Mouse (Mus musculus): ENCODE results near the gene Ripor2. TPM values are rescaled to one million over a fixed set of nuclear protein-coding genes. Genes with fewer than 3 reads are reported as not detected.

The Ripor2 gene
- 10 to 100 TPM; 65.7 to 68.9 TPM for total RNA-seq (2021)

DNA sequence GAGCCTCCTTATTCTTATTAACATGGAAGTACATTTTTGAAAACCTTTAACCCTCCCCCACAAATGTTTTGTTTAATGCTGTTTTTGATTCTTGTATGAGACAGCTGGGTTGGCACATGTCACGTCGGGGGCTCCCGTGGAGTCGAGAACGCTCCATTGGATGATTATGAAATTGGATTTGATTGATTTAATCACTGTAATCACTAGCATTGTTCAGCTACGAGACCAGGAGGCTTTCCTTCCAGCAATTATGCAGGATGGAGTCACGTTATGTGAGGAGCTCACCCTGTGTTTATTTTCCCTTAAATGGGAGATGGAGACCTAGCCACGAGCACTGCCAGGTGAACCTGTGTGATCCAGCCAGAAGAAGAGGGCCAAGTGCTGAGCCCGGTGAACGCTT is at the start of gene Ripor2:
Ripor2 (plus strand) TSS at position 357 of the 400 bp plus-strand sequence.
- DNase-seq (ENCODE audit: low spot score in 2 of 2): no peak
- intact Hi-C loops (cut with DNase I): no loop called here

DNA sequence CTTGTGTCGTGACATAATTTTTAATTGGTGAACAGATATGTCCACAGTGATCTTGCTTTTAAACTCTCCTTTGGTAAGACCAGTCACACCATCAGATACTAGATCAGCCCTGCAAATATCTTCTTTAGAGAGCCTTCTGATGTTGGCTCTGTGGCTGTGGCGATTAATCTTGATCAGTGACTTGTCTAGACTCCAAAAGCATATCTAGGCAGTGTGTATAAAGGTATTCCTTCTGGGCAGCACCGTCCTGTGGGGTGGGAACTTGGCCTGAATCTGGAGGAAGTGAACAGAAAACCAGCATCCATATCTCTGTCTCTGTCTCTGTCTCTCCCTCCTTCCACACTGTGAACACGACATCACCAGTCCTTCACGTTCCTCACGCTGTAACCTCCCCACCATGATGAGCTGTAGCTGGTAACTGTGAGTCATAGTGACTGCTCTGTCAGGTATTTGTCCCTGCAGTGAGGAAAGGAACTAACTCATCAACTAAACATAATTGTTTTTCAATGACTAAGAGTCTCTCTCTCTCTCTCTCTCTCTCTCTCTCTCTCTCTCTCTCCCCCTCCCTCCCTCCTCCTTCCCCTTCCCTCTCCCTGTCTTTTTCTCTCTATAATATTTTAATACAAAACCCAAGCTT is 45.3 kb upstream of the Ripor2 start:
- intact Hi-C loops (cut with DNase I): no loop called here
- no peak for DNase-seq (ENCODE audit: low spot score in 2 of 2)

- intact Hi-C loops (cut with DNase I): no loop called here
- DNase-seq (ENCODE audit: low spot score in 2 of 2): no peak
Observed at GRCm38 (mm10) chr13:24538012-24538411, 44.0 kb upstream of the Ripor2 start.

DNA sequence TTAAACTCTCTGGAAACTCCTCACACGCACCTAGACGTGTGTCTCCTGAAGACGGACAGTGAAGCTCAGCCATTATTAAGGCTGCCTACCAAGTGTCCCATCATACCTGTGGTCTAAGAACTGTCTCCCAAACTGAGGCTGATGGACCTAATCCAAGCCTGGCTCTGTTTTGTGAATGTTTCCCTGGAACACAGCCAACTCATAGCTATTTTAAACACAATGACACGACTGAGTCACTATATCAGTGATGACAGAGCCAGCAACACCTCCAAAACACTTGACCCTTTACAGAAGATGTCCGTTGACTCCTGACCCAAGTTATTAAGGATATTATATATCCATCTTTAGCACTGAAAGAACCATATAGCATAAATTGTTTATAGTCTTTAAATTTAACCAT is 43.0 kb upstream of the Ripor2 start:
- intact Hi-C loops (cut with DNase I): no loop called here

DNA sequence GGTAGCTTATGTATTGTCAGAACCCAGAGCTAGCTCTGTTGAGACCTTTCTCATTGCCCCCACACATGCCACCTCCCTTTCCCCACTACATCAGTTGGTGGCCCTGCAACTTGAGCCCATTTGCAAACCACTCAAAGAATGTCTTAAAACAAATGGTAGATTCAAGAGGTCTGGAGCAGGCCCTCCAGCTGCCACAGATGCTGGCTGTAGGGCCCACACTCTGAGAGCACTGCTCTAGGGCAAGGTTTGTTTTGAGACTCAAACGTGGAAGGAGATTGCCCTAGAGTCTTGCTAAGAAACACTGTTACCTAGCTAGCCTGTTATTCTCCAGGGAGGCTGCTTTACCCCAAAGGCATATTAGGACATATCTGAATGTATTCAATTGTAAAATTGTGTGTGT is 36.3 kb upstream of the Ripor2 start:
- intact Hi-C loops (cut with DNase I): no loop called here
- DNase-seq (ENCODE audit: low spot score in 2 of 2): no peak

More for the DNA sequence above, 43.0 kb upstream of the Ripor2 start:
- no peak for DNase-seq (ENCODE audit: low spot score in 2 of 2)

- DNase-seq (ENCODE audit: low spot score in 2 of 2): no peak
- intact Hi-C loops (cut with DNase I): no loop called here
Observed at GRCm38 (mm10) chr13:24546801-24547459, 35.1 kb upstream of the Ripor2 start.

DNA sequence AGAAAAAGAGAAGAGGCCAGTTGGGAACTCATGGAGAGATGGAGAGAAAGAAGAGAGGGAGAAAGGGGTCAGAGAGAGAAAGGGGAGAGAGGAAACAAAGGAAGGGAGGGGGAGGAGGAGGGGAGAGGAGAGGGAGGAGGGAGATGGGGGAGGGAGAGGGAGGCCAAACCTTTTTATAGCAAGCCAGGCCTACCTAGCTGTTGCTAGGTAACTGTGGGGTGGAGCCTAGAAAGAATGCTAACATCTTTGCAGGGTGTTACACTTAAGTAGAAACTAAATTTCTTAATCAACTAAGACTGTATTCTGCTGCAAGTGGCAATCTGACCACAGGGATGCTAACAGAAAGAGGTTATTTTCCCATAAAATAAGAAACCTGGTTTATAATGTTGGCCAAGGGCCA is 33.1 kb upstream of the Ripor2 start:
- intact Hi-C loops (cut with DNase I): no loop called here
- DNase-seq (ENCODE audit: low spot score in 2 of 2): peak in 1 of 2 experiments; percentile 15

- intact Hi-C loops (cut with DNase I): no loop called here
- no peak for DNase-seq (ENCODE audit: low spot score in 2 of 2)
Observed at GRCm38 (mm10) chr13:24551100-24551931, 30.7 kb upstream of the Ripor2 start.

DNA sequence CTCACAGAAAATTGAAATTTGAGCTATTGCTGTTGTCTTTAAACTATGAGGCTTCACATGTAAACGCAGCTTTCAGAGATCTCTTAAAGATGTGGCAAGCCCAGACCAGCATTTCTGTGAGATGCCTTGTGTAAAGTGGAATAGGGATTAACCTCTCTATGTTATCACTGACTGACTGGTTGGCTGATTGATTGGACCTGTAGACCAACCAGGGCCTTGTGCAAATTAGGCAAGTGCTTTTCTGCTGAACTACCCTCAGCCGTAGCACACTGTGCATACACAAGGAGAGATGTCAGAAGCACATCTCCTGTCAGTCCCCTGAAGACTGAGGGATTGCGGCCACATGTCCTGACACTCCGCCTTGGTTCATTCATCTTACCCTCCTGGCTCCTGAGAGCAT is 29.9 kb upstream of the Ripor2 start:
- no peak for DNase-seq (ENCODE audit: low spot score in 2 of 2)
- intact Hi-C loops (cut with DNase I): no loop called here

DNA sequence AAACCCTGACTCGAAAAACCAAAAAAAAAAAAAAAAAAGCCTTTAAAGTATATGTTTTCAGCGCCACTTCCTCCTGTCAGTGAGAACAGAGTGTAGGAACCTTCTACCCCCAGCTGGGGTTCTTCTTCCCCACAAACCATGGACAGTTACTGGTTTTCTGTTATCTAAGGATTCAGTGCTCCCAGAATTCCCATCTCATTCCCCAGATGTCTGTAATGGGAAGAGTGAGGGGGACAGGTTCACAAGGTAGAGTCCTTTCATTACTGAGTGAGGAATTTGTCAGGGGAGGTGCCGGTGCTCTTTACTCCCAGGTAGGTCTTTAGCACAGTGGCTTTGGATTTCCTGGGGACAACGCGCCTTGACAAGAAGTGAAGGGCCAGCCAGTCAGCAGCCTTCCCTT is 20.6 kb upstream of the Ripor2 start:
- intact Hi-C loops (cut with DNase I): no loop called here
- no peak for DNase-seq (ENCODE audit: low spot score in 2 of 2)

DNA sequence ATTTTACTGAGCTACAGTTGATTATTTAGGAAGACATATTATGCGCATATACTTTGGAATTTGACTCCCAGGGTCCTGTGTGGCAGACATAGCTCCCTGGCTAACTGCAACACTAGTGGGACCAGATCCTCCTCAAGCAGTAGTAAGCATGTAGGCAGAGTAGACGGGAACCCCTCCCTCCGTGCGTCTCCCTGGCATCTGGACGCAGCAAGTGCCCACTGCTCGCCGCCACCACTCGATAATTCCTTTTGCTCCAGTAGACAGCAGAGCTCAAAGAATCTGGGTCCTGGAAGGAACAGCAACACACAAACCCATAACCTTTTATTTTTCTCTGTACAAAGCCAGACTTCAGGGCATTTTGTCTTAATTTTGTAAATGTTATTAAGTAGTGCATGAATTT is 17.3 kb upstream of the Ripor2 start:
- DNase-seq (ENCODE audit: low spot score in 2 of 2): no peak
- intact Hi-C loops (cut with DNase I): no loop called here

GRCm38 (mm10) chr13:24565230-24565949 is 16.6 kb upstream of the Ripor2 start:
- intact Hi-C loops (cut with DNase I): no loop called here
- DNase-seq (ENCODE audit: low spot score in 2 of 2): no peak

- intact Hi-C loops (cut with DNase I): no loop called here
- DNase-seq (ENCODE audit: low spot score in 2 of 2): no peak
Observed at GRCm38 (mm10) chr13:24565950-24566320, 16.1 kb upstream of the Ripor2 start.

DNA sequence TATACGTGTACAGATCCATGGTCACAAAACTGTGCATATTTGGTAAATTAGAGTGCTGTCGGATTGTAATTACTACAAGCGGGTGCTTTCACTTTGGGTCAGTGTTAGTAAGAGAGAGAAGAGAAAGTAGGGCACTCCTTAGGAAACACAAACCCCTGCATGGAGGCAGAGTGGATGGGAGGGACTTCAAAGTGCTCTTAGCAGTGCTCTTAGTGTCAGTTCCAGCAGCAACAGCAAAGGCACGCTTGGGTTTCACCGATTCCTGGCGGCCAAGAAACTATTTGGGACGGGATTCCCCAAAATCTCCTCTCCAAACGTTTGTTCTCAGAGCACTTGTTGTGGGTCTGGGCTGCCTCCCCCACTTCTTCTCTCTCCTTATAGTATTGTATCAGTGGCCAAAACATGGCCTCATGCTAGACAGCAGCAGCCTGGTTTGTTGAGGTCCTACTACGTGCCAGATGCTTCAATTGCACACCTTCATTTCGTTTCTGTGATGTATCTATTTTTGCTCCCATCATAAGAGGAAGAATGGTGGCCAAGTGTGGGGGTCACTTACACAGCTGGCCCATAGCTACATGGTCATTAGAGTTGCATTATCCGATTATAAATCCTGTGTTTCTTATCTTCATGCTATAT is 14.7 kb upstream of the Ripor2 start:
- DNase-seq (ENCODE audit: low spot score in 2 of 2): no peak
- intact Hi-C loops (cut with DNase I): no loop called here

DNA sequence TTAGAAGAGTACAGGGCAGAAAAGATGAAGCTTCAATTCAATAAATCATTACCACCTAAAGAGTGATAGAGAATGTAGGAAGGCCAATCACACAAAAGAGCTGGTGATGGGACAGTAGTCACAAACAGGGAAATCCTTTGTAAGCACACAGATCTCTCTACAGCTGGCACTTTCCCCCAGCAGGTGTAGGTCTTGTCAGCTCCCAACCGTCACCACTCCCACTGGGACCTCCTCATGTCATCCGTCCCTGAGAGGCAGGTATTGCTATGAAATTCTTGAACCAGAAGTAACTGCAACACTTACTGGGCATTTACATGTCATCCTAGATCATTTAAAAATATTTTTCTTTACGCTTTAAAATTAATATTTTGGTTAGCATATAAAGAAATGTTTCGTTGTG is 12.9 kb upstream of the Ripor2 start:
- intact Hi-C loops (cut with DNase I): no loop called here

GRCm38 (mm10) chr13:24570716-24571115 is 11.3 kb upstream of the Ripor2 start:
- intact Hi-C loops (cut with DNase I): no loop called here
- DNase-seq (ENCODE audit: low spot score in 2 of 2): no peak

More for the DNA sequence above, 12.9 kb upstream of the Ripor2 start:
- DNase-seq (ENCODE audit: low spot score in 2 of 2): no peak

- intact Hi-C loops (cut with DNase I): no loop called here
- DNase-seq (ENCODE audit: low spot score in 2 of 2): no peak
Observed at GRCm38 (mm10) chr13:24571906-24572305, 10.1 kb upstream of the Ripor2 start.

DNA sequence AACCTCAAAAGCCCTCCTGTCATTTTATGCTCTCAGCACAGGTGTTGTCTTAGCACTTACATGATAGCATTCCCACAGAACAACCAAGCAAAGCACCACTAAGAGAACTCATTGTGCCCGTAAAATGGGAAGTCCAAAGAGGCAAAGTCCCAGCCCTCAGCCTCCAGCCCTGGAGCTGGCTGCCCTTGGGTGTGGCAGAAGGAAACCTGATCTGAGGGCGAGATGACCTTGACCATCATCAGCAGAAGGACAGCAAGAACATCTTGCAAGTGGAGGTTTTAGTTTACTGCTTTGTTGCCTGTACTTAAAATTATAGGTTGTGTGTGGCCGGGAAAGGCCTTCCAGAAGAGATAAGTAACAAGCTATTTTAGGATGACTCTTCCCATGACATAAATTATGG is 6.9 kb upstream of the Ripor2 start:
- intact Hi-C loops (cut with DNase I): no loop called here
- no peak for DNase-seq (ENCODE audit: low spot score in 2 of 2)

GRCm38 (mm10) chr13:24576338-24577119 is 5.5 kb upstream of the Ripor2 start:
- DNase-seq (ENCODE audit: low spot score in 2 of 2): peak; percentile 84 to 95
- intact Hi-C loops (cut with DNase I): loop anchor here (2.0 kb wide), 2 partner anchors 56 to 62 kb away; no protein-coding TSS in a partner anchor
